Mouse (Mus musculus): ENCODE data around the gene Gsto1.

Gene Gsto1

DNA sequence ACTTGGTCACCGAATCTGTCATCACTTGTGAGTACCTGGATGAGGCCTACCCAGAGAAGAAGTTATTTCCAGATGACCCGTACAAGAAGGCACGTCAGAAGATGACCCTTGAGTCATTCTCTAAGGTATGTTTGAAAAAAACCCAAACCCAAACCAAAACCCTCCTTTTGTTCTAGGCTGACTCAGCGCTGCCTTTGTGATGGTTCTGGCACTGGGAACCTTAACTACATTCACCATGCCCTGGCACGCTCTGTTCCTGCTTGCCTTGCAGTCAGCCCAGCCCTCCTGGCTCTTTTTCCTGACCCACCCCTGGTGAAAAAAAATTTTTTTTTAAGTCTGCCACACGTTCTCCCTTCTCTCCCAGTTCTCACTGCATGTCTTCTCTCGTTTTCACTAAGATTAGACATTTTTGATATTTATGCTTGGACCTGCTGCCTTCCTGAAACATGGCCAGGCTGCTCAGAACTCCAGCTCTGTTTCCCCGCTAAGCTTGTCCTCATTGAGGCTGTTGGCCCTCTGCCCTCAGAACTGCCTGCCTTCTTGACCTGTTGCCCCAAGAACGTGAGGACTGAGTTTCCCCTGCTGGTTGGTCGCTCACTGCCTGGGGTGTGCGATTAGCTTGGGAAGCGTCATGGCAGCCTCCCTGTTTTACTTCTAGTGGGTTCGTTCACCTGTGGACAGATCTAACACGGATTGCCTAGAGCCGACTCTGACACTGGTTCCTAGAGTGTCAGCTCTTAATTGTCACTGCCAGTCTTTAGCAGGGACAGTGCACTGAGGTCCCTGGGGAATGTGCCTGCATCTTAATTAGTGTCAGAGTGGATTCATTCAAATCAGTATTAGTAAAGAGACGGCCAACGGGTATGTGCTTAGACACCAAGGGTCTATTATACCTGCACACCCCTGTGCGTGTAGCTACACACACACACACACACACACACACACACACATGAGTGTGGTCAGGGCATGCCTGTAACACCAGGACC, 3.5 kb downstream of the Gsto1 start:
- DNase-seq (ENCODE audit: low spot score), result no peak

DNA sequence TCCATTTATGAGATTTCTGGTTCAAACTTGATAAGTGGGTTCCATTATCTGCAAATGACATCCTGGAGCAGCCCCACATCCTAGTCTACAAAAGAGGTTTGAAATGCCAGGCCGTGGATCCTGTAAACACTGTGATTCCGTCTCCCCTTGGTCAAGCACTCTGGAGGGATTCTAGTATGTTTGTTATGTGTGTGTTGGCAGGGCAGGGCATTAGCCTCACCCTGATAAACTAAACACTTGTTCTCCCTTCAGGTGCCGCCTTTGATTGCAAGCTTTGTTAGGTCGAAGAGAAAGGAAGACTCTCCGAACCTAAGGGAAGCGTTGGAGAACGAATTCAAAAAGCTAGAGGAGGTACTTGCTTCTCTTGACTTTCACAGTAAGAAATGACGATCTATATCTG, 4.4 kb downstream of the Gsto1 start:
- DNase-seq (ENCODE audit: low spot score), result no peak

DNA sequence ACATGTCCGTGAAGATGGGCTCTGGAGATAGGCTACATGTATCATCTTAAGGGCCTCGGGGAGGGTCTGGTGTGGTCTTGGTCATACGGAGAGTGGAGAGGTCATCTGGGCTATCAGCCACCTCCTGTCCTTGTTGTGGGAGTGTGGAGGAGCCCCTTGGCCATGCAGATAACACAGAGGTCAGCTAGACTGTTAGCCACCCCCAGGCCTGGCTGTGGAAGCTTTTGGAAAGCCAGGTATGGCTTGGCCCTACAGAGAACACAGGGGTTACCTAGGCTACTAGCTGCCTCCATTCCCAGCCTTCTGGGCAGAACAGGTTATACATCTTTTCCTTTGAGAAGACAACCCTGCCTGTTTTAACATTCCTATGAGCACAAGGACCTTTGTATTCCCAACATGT, 7.8 kb downstream of the Gsto1 start:
- DNase-seq (ENCODE audit: low spot score), result no peak

DNA sequence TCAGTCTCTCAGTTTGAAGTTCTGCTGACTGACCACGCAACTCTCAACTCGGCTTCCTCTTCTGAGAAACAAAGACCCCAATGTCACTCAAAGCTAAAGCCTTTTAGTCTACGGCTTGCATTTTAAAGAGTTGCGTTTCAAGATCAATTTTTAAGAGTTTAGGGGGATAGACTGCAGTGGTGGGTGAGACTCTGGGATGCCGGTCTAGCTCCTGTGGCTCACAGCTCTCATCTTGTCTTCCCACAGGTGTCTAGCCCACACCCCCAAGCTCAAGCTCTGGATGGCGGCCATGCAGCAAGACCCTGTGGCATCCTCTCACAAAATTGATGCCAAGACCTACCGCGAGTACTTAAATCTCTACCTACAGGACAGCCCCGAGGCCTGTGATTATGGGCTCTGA, 9.3 kb downstream of the Gsto1 start:
- peak; percentile 1 for DNase-seq (ENCODE audit: low spot score)

DNA sequence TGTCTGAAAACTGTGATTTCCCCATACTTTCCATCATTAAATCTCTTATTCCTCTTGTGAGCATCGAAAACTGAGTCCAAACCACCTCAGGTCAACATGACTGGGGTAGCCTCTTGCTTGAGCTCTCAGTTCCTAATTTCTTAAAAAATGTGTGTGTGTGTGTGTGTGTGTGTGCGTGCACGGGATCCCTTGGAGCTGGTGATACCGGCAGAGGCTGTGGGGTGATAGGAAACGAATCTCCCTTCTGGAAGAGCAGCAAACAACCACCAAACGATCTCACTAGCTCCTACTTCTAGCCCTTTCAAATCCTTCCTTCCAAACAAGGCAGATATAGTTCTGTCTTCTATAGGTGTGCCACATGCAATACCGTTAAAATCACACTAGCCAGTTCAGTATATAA, 10.0 kb downstream of the Gsto1 start:
- DNase-seq (ENCODE audit: low spot score), result peak; percentile 2

DNA sequence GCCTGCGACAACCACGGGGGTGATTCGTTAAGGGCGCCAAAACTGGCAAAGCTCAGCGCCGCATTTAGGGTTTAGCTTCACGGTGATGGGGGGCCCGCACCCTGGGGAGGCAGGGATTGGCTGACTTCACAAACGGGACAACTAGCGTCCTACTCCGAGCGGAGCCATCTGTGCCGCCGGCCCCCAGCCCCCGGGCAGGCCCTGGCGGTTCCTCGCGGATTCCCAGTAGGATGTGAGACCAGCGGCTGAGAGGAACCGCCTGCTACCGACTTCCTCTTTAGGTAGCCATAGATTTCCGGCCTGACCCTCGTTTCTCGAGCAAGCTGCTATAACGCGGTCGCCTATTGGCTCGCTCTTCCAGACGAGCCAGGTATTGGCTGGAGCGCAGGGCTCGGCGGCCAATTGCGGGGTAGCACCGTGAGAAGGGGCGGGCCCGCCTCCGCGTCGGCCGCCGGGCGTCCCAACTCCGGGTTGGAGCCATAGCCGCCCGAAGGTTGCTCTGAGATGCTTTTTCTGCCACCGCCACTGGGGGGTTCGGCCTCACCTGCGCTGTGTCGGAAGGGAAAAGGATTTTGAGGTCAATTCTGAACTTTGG, 10.7 kb downstream of the Gsto1 start, which contains the start of gene Gsto2:
Gsto2 (plus strand) TSS at position 182 of the 595 bp plus-strand sequence.
- peak; percentile 98 for DNase-seq (ENCODE audit: low spot score)

DNA sequence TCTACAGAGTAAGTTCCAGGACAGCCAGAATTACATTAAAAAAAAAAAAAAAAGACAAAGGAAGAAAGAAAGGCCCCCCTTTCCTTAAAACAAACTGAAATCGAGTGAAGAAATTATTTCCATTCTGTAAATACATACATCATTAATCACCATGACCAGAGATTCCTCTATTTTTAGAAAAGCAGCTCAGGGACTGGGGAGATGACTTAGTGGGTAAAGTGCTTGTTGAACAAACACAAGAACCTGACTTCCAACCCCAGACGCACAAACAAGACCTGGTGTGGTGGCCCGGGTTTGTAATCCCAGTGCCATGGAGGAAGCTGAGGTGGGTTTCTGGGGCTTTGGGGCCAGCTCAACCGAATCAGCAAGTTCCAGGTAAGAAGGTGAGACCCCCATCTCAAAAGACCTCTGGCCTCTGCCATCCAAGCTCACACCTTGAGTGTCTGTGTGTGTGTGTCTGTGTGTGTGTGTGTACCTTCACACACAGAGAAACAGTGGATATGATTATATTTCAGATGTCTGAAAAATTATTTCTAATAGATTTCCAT, 12.9 kb downstream of the Gsto1 start:
- DNase-seq (ENCODE audit: low spot score), result no peak

DNA sequence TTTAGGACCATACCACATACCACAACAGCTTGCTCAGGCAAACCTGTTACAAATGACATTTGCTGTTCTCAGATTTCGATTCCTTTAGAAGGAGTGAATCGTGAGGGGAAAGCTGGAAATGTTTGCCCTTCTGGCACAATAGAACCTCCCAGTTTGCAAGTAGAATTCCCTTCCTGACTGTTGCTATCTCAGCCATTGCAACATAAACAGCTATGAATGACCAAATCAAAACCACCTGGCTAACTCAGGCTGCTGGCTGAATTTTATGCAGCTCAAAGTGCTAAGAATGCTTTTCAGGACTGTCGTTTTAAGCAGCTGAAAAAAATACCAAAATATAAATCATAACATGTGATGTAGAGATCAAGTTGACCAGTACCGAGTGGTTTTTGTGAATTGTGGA, 14.2 kb downstream of the Gsto1 start:
- DNase-seq (ENCODE audit: low spot score), result no peak

DNA sequence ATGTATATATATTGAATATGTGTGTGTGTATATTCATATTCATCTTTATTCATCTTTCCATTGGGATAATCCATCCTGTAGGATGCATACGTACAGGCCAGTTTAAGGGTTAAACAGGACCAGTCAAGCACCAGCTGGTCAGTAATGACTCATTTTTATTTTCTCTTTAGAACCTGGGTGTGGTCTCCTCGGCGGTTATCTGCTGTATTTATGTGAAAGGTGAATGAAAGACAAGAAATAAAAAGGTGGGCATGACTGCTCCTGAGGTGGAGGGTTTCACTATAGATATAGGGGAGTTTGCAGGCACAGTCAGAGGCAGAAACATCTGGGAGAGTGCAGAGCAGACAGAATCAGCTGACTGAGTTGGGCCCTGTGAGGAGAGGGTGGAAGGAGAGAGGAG, 14.7 kb downstream of the Gsto1 start:
- DNase-seq (ENCODE audit: low spot score), result no peak

DNA sequence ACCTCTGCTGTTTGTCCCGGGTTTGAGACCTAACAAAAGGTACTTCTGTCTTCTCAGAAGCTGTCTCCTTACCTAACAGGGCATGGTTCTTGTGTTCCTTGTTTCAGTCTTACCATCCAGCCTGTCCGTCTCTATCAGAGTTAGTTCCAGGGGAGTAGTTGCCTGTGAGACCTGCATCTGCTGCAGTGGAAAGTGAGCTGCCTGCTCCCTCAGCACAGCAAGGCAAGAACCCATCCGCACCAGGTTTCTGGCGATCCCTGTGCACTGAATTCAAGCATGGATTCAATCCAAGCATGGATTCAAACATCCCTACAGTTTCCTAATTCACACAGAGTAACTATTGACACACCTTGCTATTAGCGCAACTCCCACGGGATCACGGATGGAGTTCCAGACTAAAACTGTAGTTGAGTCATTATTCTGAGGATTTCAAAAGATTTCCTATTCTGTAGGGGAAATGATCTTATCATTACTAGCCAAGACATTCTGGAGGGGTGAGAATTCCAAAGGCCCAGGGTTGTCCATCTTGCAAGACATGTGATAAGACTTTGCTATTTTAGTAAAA, 15.4 kb downstream of the Gsto1 start:
- no peak for DNase-seq (ENCODE audit: low spot score)

DNA sequence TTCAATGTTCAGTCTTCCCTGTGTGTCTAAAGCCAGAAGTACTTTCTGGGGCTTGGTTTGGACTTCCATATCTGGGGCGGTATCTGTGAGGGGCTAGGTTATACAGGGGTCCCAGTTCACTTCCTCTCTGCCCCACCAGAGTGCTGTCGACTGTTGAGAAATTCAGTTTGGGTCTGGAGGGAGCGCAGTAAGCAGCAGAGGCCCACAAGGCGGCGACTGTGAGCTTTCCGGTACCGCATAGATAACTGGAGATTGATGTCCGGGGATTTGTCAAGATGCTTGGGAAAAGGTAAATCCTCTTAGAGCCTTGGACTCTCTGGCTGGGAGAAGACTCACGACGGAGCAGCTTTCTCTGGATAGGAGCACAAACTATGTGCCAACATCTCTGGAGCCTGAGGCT, 16.7 kb downstream of the Gsto1 start:
- peak; percentile 61 for DNase-seq (ENCODE audit: low spot score)

DNA sequence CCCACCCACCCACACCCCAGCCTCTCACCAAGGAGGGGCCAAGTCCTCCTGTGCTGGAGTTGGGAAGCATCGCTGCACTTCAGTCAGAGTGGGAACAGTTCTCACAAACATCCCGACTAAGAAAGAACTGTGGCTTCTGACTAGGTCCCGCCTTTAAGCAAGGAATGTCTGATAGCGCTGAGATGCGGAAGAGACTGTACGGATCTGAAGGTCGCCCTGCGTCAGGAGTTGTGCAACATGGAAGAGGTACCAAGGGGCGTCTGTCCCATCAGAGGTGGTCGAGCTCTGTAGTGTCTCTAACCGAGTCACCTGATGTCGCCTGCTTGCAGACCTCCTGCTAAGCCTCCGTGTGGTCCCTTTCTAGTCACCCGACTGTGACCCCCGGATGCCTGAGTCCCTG, 21.5 kb downstream of the Gsto1 start:
- no peak for DNase-seq (ENCODE audit: low spot score)

DNA sequence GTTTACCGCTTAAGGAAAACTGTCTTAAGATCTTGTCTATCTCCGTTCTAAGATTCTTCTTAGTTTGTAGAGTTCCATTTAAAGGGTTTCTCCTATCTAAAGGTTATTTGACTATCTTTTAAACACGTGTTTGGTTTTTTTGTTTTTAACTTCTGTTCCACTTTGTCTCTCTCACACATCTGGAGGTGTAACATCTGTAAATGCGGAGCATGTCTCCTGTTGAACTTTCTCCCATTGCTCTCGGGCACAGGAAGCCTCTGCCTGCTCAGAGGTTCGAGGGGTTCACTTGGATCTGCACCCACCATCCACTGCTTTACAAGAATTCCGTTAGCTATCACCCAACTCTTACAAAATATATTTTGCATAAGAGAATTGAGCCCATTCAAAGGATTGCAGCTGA, 26.8 kb downstream of the Gsto1 start:
- DNase-seq (ENCODE audit: low spot score), result no peak

DNA sequence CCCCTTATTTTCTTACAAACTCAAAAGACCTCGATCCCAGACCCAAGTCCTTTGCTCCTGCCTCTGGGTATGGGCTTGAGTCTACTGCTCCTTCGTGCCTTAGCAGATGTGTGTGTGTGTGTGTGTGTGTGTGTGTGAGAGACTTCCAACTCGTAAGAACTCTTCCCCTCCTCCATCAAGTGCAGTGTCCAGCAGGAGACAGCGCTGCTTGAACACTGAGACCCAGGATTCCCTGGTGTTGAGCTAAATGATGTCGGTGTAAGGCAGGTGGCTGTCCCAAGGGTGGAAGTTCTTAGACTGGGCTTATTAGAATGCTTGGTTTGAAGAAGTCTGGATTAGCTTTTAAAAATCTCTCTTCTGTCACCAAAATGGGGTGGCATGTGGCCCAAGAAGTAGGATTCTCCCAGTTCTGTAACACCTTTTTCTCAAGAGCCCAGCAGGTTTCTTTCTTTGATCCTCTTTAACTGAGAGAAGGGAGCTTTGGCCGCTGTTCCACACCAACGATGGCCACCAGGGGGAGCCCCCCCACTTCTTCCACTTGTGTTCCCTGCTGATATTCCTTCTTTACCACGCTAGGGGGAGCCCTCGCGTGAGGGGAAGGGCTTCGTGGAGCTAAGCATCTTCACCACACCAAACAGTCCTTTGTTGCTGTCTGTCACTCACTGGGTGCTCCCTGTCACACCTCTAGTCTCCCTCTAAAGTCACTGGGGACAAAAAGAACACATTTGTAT, 27.5 kb downstream of the Gsto1 start:
- peak; percentile 88 for DNase-seq (ENCODE audit: low spot score)

DNA sequence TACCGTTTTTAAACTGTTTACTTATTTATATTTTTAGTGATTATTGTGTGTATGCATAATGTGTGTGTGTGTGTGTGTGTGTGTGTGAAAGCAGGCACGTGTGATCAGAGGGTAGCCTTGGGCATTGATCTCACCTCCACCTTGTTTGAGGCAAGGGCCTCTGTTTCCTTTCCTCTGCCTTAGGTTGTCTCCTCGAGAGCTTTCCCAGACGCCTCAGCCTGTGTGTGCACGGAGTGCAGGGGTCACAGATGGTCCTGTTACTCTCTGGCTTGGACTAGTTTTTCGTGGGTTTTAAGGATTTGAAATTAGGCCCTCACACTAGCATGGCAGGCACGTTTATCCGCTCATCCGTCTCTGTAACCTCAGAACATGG, 28.1 kb downstream of the Gsto1 start:
- no peak for DNase-seq (ENCODE audit: low spot score)

DNA sequence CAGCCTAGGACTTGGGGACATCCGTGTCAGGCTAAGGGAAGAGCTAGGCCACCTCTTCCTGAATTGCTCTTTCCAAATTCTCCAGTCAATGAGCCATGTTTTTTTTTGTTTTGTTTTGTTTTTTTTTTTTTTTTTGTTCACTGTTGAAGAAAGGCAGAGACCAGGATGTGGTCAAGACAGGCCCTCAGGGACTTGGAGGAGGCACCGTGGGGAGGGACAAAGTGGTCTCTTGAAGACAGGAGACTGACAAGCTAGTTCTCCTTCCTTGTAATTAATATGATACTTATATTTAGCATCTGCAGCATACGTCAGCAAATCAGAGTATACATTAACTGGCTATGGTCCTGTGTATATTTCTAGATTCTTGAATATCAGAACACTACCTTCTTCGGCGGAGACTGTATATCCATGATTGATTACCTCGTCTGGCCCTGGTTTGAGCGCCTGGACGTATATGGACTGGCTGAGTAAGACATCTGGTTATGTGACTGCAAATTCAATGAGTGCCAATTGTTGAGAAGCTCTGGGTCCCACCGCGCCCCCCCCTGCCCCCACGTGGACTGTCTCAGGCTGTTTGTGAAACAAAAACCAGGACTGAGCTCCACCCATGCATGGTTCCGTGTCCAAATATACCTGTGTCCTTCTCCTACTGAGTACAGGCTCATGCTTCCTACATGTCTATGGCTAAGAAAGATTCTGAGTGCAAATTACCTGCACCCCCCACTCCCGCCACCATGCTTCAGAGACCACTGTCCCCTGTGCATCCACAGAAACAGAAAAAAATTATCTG, 29.7 kb downstream of the Gsto1 start:
- DNase-seq (ENCODE audit: low spot score), result no peak

DNA sequence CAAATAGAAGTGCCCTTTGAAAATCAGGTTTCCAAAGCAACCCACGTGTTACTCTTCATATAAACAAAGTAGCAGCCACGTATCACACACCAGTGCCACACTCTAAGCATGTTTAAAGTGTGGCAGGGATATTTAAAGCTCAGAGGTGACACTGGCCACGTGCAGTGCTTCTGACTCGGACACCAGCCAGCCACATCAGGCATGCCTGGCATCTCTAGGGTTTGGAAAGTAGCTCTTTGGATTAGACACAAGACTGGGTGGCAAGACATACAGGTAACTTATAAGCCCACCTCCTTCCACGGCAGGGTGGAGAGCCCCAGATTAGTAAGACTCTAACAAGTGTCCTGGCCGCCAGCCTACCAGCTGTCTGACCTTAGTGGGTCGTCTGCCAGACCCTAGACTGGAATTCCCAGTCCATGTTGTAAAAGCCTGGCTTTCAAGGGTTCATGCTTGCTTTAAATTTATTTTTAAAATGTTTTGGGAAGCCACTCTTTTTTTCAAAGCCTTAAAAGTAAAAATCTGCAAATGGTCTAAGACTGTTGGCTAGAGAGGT, 30.5 kb downstream of the Gsto1 start:
- no peak for DNase-seq (ENCODE audit: low spot score)

DNA sequence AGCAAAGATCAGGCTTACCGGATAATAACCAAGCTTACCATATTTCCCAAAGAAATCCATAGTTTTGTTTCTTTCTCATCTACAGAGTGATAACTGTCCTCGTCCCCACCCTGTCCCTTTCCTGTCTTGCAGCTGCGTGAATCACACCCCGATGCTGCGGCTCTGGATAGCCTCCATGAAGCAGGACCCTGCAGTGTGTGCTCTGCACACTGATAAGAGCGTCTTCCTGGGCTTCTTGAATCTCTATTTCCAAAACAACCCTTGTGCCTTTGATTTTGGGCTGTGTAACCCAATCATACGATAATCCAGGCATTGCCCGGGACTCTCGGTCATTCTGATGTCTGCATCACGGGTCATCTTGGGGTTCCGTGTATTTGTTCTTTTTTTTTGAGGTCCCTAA, 31.1 kb downstream of the Gsto1 start:
- DNase-seq (ENCODE audit: low spot score), result no peak

DNA sequence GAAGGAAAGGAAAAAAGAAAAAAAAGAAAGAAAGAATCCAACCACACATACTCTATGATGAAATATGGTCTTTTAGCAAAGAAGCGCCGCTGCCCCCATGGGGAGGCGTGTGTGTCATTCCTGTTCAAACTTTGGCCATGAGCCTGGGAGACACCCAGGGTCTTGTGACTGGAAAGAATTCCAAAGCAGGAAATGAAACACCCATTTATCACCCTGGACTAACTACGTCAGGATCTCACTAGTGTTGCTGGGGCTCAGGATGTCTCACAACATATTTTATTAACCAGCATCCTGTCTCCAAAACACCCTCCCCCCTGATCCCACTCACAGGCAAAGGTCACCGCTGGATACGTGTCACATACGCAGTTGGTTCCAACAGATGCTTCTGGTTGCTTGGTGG, 31.8 kb downstream of the Gsto1 start:
- no peak for DNase-seq (ENCODE audit: low spot score)

DNA sequence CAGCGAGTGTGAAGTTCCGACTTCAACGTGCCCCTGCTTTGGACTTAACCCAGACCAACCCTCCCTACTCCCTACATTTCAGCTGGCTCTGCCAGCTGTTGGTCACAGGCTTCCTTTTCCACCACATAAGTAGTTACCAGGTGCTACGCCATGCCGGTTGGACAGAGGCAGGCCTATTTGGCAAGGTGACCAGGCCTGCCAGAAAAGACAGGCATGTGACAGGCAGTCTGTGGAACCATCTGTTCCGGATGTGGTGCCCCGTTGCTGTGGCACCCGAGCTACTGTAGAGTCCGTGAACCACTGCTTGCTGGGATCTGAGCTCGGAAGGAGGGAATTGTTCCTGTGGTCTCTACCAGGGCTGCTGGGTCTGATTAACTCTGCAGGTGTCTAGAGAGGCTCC, 32.6 kb downstream of the Gsto1 start:
- DNase-seq (ENCODE audit: low spot score), result no peak

DNA sequence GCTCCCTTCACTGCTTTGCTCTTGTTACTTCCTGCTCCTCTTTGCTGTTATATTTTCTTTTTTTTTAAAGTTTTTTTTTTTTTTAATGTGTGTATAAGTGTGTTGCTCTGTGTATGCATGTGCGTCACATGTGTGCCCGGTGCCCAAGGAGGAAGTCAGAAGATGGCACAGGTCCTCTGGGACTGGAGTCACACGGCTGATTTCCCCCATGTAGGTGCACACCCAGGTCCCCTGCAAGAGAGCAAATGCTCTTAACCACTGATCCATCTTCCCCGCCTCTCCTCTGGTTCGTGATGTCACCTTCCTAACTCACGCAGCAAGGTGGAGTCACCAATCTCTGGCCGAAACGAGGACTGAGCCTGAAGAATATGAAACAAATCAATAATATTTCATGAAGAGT, 33.3 kb downstream of the Gsto1 start:
- DNase-seq (ENCODE audit: low spot score), result no peak

All from embryo, embryonic 10 days (tissue).